Mouse (Mus musculus) lung, adult 10 weeks (tissue): ENCODE measurements around the gene Inca1. TPM values are rescaled to one million over a fixed set of nuclear protein-coding genes. Genes with fewer than 3 reads are reported as not detected.

ENCODE experiments used
- polyA plus RNA-seq: library from polyadenylated mRNA; stranded (reverse); fragments of 350-450 nt; fragmentation: Illumina TruSeq; extraction: RNeasy Lipid Tissue Mini Kit (QIAGEN cat#74804); gene quantifications from one replicate; pipeline ENCODE4 v1.2.3, GENCODE M21; 2014; ENCODE audit warnings: low read depth, low replicate concordance; ENCODE audit not compliant: insufficient read depth

The Inca1 gene
- polyA plus RNA-seq: 2.0 TPM

DNA sequence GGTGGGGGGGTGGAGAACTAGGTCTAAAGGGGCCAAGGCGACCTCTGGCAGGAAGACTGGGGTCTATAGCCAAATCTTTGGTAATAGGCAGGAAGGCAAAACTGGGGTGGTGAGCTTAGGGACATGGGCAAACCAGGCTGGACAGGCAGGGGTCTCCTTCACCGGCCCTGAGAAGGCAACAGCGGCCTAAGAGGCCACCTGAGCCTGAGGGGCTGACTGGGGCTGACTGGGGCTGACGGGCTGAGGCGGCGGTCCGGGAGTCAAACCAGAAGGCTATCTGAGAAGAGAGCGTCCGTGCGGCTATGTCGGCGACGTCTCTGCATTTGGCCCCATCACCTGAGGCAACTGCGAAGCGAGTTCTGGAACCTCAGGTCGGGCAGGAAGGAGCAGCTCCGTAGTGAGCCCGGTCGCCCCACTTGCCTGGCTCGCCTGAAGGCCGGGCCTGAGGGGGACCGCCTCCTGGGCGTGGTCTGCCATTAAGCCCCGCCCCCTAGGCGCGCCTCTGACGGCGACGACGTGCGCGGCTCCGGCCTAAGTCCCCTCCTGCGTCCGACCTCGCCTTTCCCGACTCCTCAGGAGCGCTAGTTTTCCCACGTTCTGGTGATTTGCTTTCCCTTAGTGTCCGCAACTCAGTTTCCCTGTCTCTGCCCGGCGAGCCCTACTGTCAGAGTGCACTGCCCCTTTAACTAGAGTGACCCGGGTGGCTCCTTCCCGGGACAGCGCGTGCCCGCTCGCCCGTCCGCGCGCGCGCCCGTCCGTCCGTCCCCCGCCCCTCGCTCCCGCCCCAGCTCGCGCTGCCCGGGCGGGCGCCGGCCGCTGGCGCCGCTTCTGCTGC is at the start of gene Inca1, which contains the start of gene Kif1c:
TSS of gene Inca1 (minus strand) at position 434 of the 835 bp plus-strand sequence.
TSS of gene Kif1c (plus strand) at position 827 of the 835 bp plus-strand sequence.

DNA sequence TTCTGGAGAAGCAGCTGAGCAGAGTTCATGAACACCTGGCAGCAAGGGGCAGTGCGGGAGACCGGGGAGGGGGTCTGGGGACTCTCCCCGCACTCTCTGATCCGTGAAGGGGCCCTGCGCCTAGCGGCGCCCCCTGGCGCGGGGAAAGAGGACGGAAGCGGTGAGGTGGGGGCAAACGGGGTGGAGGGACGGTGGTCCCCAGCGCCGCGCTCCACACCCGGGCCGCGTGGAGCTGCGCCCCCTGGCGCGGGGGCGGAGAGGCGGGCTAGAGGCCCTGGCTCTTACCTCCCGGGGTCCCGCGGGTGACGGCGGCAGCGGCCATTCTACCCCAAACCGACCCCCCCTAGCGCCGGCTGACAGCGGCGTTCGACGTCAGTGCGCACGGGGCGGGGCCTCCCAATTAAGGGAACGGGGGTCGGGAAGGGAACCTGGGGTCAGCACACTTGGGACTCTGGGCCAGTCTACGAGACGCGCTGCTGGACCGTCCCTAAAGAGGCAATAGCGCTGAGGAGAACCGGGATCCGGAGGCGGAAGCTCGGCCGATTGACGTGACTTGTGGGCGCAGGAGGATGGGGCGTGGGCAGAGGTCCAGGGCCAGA is 12.3 kb downstream of the Inca1 start, which contains the start of gene Camta2:
TSS of gene Camta2 (minus strand) at position 505 of the 599 bp plus-strand sequence.

DNA sequence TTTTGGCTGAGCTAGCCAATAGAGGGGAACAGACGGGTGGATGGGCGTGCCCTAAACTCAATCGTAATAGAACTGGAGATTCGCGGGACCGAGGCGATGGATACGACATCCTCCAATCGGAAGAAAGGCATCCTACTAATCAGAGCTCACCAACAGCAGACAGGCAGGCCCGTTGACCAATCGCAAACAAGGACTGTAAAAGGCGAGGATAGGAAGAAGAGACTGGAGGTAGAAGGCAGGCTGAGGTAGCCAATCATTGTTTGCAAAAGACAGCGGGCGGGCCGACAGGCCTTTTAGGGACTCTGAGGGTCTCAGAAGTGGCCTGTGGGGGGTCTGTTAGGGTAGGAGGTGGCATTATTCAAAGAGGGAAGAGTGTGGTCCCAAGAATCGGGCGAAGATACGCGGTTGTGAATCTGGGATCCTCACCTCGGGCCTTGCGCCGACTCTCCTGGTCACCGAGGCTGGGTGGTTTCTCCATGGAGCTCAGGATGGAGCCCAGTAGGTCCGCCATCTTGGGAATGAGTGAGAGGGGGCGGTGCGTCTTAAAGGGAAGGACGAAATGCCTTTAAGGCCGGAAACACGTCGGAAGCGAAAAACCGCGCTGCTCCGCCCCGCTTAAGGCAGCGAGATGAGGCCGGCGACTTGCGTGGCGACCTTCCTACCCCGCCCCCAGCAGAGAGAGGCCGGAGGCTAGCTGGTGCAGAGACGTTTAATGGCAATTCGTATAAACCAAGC is 31.0 kb downstream of the Inca1 start, which contains the start of gene Spag7:
TSS of gene Spag7 (minus strand) at position 646 of the 735 bp plus-strand sequence.

DNA sequence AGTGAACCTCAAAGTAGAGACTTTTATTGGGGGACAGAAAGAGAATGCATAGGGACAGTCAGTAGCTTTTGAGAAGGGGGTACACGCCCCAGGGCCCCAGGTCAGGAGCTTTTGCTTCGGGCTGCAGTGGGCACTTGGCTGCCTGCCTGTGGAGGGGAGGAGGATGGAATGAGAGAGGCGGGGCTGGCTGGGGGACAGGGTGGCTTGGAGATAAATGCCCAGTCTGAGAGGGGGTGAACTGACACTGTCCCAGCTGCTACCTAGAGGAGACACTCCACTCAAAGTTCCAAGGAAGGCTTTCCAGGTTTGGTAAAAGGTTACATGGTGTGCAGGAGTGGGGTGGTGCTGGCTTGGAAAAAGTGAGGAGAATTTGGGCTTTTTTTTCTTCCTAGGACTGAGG is 43.0 kb downstream of the Inca1 start, which contains the start of gene Eno3:
TSS of gene Eno3 (plus strand) at position 239 of the 400 bp plus-strand sequence.

DNA sequence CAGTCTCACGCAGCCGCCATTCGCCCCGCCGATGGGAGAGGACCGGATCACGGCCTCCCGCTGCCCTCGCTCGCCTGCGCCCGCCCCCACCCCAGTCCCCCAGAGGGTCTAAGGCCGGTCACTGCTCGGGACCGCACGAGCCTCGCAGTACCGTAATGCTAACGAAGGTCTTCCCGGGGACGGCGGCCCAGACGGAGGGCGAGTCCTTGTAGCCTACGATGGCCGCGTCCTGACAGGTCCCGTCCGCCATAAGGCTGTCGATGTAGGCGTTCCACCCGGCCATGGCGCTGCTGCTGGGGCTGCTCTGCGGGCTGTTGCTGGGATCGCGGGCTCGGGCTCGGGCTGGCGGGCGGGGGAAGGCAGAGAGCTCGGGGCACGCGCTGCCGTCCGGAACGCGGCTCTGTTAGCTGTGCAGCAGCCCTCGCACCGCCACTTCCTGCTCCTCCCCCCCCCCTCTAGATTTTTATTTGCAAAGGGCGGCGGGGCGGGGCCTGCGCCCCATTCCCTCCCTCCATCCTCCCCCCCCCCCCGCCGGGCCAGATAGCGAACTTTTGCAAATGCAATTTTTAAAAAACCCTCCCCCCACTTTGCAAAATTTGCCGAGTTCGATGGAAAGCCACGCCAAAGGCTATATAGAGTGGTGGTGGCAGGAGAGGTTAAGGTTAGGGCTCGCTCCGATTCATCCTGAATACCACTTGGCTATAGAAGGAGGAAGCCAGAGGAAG is 45.6 kb downstream of the Inca1 start, which contains the start of gene Pfn1:
TSS of gene Pfn1 (minus strand) at position 447 of the 725 bp plus-strand sequence.

DNA sequence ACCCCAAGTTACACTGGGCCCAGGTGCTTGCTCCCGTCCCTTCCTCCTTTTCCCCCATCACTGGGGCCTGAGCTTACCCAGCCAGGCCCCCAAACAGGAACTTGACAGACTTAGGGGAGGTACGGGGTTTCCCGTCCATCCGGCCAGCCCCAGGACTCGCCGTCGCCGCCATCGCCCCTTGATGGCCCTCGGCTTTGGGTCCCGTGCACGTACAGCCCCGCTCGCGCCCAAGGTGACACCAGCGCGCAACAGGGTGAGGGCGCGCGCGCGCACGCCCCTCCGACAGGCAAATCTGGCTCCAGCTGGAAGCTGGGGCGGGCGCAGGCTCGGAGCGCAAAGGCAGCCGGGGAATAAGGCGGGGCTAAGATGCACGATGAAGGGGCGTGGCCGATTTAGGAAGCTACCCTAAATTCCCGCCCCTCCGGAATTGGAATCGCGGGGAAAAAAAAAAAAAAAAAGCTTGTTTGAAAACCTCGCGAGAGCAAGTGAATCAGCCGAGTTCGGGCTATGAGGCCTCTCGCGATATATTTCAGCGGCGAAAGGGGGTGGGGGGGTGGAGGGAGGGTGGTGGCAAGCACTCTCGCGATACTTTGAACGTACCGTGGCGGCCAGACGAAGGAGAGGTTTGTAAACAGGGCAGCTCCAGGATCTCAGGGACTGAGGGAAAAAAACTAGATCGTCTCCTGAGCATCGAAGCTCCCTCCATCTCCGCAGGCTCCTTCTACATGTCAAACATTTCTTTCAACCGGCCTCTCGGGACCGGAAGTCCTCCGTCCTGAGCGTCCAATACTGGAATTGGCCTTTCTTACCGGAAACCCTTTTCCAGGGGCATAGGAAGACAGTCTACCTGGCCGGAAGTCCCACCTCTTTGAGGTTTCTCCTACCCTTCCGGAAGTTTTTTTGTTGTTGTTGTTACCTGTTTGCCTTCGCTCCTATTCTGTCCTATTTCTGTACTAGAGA is 53.0 kb downstream of the Inca1 start, which contains the start of the genes Rnf167 and Slc25a11:
TSS of gene Rnf167 (plus strand) at position 545 of the 960 bp plus-strand sequence.
TSS of gene Slc25a11 (minus strand) at position 789 of the 960 bp plus-strand sequence.

DNA sequence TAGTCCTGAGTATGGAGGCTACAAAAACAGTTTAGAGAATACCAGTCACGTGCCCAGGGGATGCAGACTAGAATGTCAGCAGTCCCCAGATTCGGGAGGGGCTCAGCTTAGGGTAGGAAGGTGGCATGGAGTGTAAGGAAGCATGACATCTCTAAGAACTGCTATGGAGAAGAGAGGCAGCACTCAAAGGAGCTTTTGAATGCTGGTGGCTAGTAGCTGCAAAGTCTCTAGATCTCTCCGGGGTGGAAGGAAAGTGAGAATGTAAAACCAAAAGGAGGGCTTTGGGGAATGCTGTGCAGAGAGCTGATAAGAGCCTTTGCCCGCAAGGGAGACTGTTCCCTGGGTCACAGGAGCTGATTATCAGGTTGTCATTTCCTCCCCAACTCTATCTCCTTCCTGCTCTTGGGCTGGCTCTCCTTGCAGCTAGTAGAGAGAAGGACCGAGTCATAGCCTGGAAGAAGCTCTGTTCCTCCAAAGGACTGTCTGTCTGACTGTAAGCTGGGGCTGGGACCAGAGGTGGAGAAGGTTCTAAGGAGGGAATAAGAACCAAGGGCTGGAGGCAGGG is 61.2 kb downstream of the Inca1 start, which contains the start of gene Gp1ba:
TSS of gene Gp1ba (plus strand) at position 409 of the 565 bp plus-strand sequence.

Other genes with a start within 250 kb of the Inca1 start
- gene Med11, start 248.2 kb downstream of the Inca1 start, polyA plus RNA-seq: 52.9 TPM
- 3.2 TPM for gene Zmynd15, start 240.7 kb downstream of the Inca1 start, polyA plus RNA-seq
- gene Cxcl16, start 240.2 kb downstream of the Inca1 start, polyA plus RNA-seq: 59.8 TPM
- 0.25 TPM for gene Tm4sf5, start 194.9 kb downstream of the Inca1 start, polyA plus RNA-seq
- 0.55 TPM for gene Vmo1, start 185.5 kb downstream of the Inca1 start, polyA plus RNA-seq
- gene Gltpd2, start 181.0 kb downstream of the Inca1 start, polyA plus RNA-seq: not detected
- gene Psmb6, start 174.8 kb downstream of the Inca1 start, polyA plus RNA-seq: 296 TPM
- gene Gm40193, start 167.2 kb downstream of the Inca1 start, polyA plus RNA-seq: not detected
- gene Pld2, start 160.1 kb downstream of the Inca1 start, polyA plus RNA-seq: 9.6 TPM
- gene Mink1, start 137.3 kb downstream of the Inca1 start, polyA plus RNA-seq: 24.0 TPM
- not detected for gene 4930544D05Rik, start 84.3 kb downstream of the Inca1 start, polyA plus RNA-seq
- gene Chrne, start 80.9 kb downstream of the Inca1 start, polyA plus RNA-seq: 0.14 TPM
- 0.30 TPM for gene Gp1ba, start 61.0 kb downstream of the Inca1 start, polyA plus RNA-seq
- 71.5 TPM for gene Rnf167, start 52.9 kb downstream of the Inca1 start, polyA plus RNA-seq
- 77.2 TPM for gene Slc25a11, start 52.7 kb downstream of the Inca1 start, polyA plus RNA-seq
- gene Pfn1, start 45.5 kb downstream of the Inca1 start, polyA plus RNA-seq: 578 TPM
- gene Eno3, start 43.0 kb downstream of the Inca1 start, polyA plus RNA-seq: 26.5 TPM
- gene Spag7, start 30.7 kb downstream of the Inca1 start, polyA plus RNA-seq: 78.5 TPM
- gene Camta2, start 12.1 kb downstream of the Inca1 start, polyA plus RNA-seq: 9.8 TPM
- 56.7 TPM for gene Kif1c, start 393 bp upstream of the Inca1 start, polyA plus RNA-seq
- gene Zfp3, start 64.1 kb upstream of the Inca1 start, polyA plus RNA-seq: 1.7 TPM
- gene Scimp, start 112.4 kb upstream of the Inca1 start, polyA plus RNA-seq: 6.1 TPM
- 11.3 TPM for gene Rabep1, start 144.6 kb upstream of the Inca1 start, polyA plus RNA-seq